In genomic region chr10:28673931-28674330, GRCm38 (mm10) we compare ENCODE assay signal across 24 mouse cellular contexts. TPM values are rescaled to one million over a fixed set of nuclear protein-coding genes. Genes with fewer than 3 reads are reported as not detected.
"Had no signal": no experiment of that assay in that cellular context is flagged by ENCODE, and none has a peak within 500 bp of the region (broad histone marks: within the 10 kb centered on the region; RNA-seq: fewer than 3 reads in every experiment).

No protein-coding gene starts in this region.

- H3K4me3 ChIP-seq: kidney, embryonic 15.5 days; left cerebral cortex, adult 2 months; limb, embryonic 12.5 days; limb, embryonic 15.5 days; midbrain, embryonic 15.5 days; myocyte; stomach, embryonic 15.5 days had no signal

- H3K9ac ChIP-seq: kidney, embryonic 15.5 days; limb, embryonic 12.5 days; limb, embryonic 15.5 days; liver, embryonic 14.5 days; liver, postnatal 0 days; lung, embryonic 14.5 days; midbrain, embryonic 15.5 days; stomach, embryonic 15.5 days had no signal

- H3K9me3 ChIP-seq: kidney, embryonic 15.5 days; limb, embryonic 12.5 days; limb, embryonic 15.5 days; midbrain, embryonic 15.5 days; stomach, embryonic 15.5 days had no signal

- ATAC-seq: liver, postnatal 0 days; lung, postnatal 0 days; midbrain, embryonic 15.5 days had no signal

- H3K4me2 ChIP-seq: kidney, embryonic 15.5 days; limb, embryonic 12.5 days; limb, embryonic 15.5 days; liver, embryonic 11.5 days; lung, embryonic 14.5 days; midbrain, embryonic 15.5 days; stomach, embryonic 15.5 days had no signal

- H3K4me1 ChIP-seq: kidney, embryonic 15.5 days; limb, embryonic 12.5 days; limb, embryonic 15.5 days; midbrain, embryonic 15.5 days; stomach, embryonic 15.5 days had no signal

- H3K36me3 ChIP-seq: kidney, embryonic 15.5 days; limb, embryonic 12.5 days; limb, embryonic 15.5 days; midbrain, embryonic 15.5 days; stomach, embryonic 15.5 days had no signal

- H3K27ac ChIP-seq: kidney, embryonic 15.5 days; left cerebral cortex, adult 2 months; limb, embryonic 12.5 days; limb, embryonic 15.5 days; liver, embryonic 14.5 days; macrophage; midbrain, embryonic 15.5 days; stomach, embryonic 15.5 days had no signal

- H3K27me3 ChIP-seq: kidney, embryonic 15.5 days; limb, embryonic 12.5 days; limb, embryonic 15.5 days; midbrain, embryonic 15.5 days; stomach, embryonic 15.5 days had no signal

- DNase-seq: kidney, adult 8-10 months; kidney, postnatal 10 days; kidney, postnatal 36 days; layer of hippocampus, postnatal 36 days; left cerebral cortex, postnatal 4 days; liver, postnatal 0 days; lung, embryonic 14.5 days; right cerebral cortex, adult 18-20 months; right cerebral cortex, postnatal 14 days; spleen, adult 18-20 months; thymus, postnatal 25 days had no signal

RNA-seq across cellular contexts. Expression of gene Themis, which starts 5.8 kb away (rescaled TPM):
- polyA plus RNA-seq: kidney, embryonic 15.5 days; limb, embryonic 12.5 days; limb, embryonic 15.5 days; liver, embryonic 11.5 days; liver, postnatal 0 days; lung, embryonic 14.5 days; macrophage; neural tube, embryonic 11.5 days; neural tube, embryonic 14.5 days had no signal
